Mouse (Mus musculus) natural killer cell, adult 2 months (primary cell): ENCODE measurements at regions not wholly inside any gene's neighbourhood (a gene's known extent, or its start where the extent isn't known, plus 50 kb on each side); places are given as distances from the start of the nearest gene placed in this dataset.
"Not testable (repeated sequence)": the region's sequence is repeated elsewhere in the genome, so short reads cannot be mapped to it uniquely, and the experiment has no call there.

Experiments used
- DNase-seq, 2 experiments: peaks; one replicate each; pipeline ENCODE4 v3.0.0; 2022; ENCODE audit warnings: low spot score in 2 of 2

DNA sequence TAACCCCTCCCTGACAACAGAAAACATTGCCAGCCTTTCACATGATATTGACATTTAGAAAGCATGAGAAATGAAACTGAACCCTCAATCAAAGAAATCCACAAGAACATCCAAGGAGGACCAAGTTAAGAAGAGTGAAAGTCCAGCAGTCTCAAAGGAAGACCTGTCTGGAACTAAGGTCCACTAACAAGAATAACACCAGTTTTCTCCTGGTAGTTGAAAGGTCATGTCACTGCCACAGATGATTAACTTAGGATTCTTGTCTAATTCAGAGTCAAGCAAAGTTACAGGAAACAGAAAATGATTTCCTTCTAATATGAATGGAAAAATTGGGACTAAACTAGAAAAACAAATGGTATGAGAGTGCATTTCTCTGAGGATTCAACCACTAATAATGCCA lies 790.7 kb downstream of the Cypt12 start:
- DNase-seq, result no peak

DNA sequence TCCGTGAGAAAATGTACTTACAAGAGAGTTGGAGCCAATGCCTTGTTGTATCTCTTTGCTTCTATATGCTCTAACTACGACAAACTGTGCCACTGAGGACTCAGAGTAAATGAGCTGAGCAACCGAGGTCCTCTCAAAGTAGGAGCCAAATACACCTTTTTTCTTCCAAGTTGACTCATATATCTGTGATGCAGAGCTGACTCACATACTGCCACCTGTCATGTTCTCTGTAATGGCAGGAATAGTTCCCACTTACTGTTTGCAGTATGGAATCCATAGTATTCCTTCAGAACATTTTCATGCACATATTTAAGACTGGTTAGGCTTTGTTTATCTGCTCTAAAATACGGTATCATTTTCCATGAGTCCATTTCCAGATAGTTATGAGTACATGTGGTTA lies 792.1 kb downstream of the Cypt12 start:
- DNase-seq, result no peak

DNA sequence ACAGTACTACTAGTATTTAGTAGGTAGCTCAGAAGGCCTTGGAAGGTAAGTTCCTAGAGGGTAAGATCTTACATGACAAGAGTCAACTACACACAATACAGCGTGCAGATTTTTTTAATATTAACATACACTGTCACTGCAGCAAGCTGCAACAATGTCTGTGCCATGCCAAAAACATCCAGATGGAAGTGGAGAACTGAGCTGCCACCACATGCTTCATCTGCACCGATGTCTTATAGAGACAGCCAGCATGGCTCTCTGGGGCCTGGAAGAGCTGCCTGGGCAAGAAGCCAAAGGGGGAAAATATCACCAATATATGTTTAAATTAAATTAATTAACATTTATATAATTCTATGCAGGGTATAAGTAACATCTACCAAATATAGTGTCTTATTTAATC lies 795.3 kb downstream of the Cypt12 start:
- no peak for DNase-seq

DNA sequence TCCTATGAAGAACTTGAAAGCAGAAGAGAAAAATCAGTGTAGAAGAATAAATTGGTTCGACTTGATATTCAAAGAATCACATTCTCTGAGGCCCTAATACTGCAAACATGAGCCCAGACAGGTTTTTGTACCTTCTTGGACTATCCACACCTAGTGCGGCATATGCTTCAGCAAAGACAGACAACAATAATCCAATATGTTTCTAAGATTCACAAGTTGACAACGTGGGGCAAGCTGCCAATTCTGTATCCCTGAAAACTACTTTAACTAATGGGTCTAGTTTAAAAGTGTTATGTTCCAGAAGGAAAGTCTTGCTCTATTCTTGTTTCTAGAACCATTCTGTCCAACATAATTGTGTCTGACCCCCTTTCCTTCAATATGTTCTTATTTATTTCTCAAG lies 796.0 kb downstream of the Cypt12 start:
- no peak for DNase-seq

DNA sequence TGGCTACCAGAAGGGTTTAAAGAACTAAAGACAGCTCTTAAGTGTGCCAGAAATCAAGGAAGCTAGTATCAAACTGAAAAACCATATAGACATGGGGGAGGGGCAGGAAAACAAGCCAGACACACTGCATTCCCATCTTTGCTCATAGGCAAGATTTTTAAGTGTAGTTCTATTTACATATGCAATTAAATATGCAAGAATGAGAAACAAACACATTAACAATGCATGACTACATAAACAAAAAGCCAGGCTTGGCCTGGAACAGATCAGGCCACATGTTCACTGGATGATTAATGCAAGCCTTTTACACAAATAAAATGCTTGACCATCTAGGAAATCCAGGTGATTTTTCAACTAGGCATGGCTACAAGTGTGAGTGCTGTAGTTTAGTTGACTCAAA lies 798.0 kb downstream of the Cypt12 start:
- DNase-seq, result no peak

DNA sequence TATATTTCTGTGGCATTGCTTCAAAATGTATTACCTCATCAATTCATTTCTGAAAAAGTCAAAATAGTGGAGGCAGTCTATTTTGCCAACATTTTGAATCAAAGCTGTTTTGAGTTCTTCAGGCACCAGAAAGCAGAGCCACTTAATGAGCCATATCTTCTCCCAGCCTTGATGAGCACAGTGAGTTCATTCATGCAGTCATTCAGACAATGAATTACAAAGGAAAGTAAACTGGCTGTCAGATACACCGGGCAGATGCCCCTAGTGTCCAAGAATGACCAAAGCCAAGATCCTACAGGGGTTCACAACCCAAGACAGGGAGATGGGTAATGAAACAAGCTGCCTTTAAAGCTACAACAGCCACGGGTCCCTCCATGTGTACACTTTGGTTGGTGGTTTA lies 798.7 kb downstream of the Cypt12 start:
- no peak for DNase-seq

DNA sequence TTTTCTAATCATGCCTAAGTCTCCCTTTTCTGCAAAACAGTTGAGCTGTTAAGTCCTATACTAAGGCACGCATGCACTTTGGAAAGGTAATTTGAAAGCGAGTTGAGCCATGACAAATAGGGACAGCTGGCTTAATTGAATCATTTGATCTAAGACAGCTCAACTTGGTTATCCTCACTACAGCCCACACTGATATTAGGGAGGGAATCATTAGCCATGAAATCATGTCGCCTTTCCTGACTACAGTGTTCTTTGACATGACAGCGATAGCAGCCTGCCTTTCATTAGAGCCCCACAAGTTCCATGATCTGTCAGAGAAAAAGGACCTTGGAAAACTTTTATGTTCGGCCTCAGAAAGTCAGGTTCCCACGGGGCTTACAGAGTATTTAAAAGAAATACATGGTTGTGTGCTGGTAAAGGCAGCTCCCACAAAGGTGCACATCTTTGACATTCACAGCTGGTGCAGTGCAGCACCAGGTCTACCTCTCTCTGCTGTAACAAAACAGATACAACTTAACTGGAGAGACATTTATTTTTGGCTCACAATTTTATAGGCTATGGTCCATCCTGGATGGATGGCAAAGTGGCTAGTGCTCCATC lies 803.5 kb downstream of the Cypt12 start:
- DNase-seq, result no peak

DNA sequence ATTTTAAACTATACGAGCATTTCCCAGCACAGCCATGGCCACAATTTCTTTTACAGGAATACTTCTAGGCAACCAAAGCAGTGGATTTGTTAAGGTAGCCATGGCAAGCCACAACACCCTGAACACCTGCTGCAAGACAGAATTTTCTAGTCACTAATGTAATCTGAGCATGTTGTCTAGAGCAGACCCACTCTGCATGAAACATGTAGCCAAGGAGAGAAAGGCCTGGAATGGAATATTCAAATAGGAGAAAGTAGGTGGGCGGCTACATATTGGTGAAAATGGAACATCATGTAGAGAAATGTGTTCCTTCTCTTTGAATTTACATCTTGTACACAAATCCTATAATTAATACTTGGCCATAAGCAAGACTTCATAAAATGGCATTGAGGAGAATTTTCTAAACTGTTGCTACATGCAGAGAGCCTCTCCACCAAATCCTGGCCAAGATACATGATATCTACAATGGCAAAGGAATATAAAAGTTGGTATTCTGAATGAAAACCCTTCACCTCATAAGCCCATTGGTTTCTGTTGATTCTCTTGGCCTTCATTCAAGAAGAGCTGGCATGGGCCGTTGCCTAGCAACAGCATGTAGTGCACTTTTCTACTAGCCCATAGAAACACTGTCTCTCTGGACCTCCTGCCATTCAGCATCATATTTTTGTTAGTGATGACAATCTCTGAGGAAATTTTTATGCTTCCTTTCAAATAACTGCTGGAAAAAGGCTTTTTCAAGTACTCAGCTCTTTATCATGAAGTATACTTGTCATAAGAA lies 816.3 kb downstream of the Cypt12 start:
- no peak for DNase-seq

DNA sequence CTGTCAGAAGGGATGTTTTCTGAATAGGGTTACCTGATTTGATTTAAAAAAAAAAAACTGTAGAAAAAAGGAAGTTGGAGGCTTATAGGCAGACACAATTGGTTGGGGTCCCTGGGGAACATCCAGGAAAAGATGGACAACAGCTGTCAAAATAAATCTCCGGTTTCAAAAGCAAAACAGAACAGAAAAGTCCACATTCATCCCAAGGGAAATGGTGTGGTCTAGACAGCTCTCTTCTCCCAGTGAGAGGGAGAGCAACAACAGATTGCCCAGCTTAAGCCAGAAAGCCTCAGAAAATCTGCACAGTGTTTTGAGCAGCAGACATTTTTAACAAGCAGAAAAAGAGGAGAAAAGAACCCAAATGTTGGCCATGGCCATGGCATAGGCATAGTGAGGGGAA lies 830.3 kb downstream of the Cypt12 start:
- no peak for DNase-seq

DNA sequence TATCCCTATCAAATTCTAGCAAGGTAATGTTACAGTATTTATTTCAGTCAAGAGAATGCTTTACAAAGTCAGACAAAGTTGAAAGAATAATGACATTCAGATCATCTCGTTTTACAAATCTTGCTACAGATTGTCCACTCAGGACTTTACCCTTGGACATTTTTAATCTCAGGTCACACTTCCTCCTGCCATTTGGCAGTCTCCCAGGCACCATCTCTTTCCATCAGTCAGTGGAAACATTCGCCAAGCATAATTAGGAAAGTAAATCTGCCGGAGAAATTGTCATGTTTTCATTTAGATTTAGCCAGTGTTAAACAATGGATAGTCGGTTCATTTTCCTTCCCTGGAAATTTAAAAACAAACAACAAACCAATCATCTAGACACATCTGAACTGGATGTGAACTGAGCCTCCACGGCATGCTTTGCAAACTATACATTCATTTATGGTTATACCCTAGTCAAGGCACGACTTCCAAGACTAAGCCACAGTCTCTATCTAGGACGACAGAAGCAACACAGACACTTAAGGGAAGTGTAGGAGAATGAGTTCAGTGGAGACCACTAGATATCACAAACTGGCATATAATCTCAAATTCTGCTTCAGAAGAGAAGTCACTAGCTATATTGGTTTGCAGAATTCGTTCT lies 839.4 kb downstream of the Cypt12 start:
- no peak for DNase-seq

DNA sequence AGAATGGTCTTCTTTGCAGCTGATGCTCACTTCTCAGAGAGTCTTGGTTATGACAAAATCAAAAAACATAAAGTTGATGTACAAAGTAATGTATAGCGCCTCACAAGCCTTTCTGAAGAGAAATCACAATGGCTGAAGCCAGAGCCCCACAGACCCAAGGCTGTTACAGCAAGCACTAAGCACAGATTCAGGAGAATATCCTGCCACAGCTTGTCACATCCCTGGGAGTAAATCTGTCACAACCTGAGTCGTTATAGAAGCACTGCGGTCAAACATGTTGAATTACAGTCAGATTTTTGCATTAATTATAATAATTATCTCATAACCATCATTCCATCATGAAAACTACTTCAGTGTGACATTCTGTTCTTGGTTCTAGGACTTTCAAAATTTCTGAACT lies 825.7 kb downstream of the 1700064H15Rik start:
- DNase-seq, result no peak

DNA sequence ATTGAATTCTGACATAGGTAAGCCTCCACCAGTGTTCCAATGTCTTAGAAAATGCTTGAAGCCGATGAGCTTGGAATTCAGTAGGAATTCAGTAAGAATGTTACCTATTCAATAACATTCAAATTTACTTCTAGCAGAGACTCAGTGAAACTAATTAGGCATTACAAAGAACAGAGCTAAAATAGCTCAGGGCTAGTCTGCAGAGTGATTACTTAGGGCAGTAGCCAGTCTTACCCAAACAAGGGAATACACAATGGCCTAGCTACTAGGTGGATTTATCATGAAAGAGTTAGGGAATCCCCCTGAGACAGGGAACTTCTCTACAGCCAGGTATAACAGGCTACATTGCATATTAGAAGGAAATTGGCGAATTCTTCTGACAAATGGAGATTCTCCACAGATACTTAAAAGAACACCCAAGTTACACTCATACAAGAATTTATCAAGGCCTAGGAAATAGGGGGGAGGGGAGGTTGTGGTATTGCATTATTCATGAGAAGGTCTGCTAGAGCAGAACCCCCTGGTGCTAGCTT lies 799.6 kb downstream of the 1700064H15Rik start:
- not testable (repeated sequence) for DNase-seq

DNA sequence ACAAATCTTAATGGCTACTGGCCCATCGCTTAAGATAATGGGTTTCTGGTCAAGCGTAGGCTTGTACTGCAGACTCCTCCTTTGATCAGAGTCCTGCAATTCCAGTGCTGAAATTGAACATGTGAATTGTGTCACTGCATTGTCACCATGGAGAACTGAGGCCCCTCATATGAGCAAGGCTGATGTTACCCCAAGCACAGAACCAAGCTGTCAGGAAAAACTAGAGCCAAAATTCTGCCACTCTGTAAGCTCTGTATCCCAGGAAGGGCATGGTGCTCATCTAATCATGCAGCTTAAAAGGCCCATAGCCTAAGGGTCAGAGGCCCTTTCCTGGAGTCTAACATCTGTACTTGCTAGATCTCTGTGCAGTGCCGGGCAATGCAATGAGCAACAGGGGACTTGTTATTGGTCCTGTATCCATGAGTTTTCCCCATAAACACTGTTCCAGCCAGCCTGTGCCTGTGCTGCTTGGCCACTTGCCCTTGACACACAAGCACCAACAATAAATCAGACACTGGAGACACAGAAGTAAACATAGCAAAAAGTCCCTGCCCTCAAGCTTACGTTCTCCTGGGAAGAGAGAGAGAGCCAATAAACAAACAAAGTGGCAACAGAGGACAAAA lies 760.2 kb downstream of the 1700064H15Rik start:
- DNase-seq, result no peak

DNA sequence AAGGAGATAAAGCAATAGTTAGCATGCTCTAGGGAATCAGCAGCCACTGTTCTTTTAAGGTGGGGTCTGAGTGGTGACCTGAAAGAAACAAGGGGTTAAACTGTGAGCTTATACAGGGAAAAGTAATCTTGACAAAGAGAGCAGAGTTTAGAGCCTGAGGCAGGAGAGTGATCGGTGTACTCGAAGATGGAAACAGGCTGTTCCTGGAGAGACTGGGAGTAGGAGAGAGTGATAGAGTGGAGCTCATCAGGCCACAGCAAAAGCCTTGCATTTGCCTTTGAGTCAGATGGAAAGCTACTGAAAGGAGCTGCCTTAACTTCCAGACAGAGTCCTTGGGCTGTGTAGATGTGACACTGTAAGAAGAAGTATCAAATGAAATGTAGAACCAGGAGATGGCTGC lies 759.7 kb downstream of the 1700064H15Rik start:
- no peak for DNase-seq

DNA sequence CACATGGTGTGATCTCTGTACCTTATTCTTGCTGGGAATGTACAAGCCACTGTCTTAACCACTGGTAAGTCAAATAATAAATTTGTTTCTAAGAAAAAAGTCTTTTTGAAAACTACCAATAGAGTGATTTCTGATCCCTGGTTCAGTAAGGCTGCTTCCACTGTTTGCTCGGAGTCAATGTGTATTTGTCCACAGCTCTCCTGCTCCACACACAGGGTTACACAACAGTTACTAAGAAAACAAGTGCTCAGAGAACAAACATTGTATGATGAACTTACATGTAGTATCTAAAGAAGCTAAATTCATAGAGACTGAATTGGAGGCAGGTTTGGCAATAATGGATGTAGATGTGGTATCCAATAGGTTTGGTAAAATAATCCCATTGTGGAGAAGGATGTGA lies 751.4 kb downstream of the 1700064H15Rik start:
- DNase-seq, result no peak

DNA sequence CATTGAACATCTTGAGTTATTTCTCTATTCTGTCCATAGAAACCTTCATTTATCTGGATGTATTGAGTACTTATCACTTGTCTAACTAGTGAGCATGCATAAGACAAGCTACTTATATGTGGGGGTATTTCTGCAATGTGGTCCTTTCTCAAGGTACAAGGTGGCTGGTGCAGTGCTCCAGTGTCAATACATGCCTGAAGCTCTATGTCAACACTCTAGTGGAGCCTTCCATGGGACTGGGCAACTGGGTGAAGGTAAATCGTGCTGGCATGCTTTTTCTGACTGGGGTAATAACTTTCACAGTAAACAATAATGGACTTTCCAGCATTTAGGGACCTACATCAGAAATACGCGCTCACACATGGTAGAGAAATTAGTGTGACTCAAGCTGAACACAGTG lies 750.9 kb downstream of the 1700064H15Rik start:
- DNase-seq, result no peak

DNA sequence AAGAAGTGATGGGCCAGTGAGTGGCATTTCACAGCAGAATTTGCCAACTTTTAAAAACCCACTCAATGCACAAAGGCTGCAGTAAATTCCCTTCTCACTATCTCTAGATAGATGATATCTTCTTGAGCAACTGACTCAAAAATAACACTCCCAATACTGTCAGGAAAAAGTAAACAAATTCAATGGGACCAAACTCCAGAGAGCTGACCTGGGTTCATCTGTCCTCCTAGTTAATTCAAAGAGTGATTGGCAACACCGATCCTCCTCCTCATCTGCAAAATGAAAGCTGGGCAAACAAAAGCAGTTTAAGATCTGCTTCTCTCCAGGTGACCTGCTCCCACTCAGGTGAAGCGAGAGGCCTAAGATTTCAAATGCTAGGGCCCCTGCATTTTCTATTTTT lies 747.3 kb downstream of the 1700064H15Rik start:
- DNase-seq, result no peak

DNA sequence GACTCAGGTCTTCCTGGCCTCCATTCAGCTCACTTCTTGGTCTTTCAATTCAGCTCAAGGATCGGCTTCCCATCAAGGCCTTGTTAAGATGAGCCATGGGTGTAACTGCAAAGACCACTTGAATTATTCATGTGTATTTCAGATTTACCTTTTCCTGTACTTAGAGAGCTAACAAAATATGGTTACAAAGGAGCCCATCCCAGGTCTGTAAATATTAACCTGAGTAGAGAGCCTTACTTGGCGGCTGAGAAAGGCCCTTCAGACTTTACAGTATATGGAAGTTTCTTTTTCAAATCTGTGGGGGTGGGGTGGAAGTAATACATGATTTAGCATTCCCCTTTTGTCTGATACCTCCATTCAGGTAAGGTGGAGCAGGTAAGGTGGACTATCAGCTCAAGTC lies 735.7 kb downstream of the 1700064H15Rik start:
- DNase-seq, result no peak

DNA sequence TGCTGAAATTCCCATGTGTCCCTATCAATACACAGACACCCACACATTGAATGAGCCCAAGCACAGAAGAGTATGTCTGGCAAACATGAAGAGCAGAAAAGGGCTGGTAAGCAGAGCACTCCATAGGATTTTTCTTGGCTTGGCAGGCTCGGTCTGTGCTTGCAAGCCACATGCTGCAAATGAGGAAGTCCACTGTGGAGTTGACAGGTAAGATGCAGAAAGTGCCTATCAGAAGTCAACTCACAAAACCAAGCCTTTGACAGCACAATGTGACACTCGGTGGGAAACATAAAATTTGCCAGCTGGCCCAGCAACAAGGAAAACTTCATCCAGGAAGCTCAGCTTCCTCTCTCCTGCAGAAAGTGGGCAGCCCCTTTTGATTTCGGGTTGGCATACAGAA lies 722.7 kb downstream of the 1700064H15Rik start:
- DNase-seq, result no peak

DNA sequence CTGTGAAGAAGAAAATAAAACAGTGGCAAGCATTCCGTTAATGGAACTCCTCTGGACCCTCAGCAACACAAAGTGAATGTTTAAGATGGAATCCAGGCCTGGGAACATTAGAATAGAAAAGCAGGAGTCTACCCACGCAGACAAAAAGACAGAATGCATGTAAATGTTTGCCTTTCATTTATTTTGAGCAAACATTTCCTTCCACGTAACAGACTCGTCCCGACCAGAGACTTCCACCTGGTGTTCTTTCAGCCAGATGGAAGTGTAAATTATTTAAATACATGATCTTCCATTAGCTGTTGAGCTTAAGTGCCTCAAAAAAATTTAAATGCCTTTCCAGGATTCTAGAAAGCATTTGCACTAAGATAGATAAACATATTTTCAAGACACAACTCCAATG lies 722.3 kb downstream of the 1700064H15Rik start:
- DNase-seq, result no peak

DNA sequence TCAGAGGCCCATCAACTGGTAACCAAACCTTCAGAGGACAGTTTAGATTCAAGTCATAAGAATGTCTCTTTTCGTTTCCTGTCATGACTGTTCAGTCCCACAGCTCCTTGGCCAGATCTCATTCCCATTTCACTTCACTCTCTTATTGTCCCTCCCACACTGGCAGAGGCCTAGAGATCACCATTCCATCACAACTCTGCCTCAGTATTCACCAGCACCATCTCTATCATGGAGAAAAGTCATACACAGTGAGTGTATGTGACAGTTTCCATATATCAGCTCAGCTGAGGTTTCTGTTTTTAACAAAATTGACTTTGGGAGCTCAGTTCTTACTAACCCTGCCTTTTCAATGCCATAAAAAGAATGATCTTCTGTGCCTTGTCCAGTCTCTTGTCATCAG lies 719.7 kb downstream of the 1700064H15Rik start:
- DNase-seq, result no peak

DNA sequence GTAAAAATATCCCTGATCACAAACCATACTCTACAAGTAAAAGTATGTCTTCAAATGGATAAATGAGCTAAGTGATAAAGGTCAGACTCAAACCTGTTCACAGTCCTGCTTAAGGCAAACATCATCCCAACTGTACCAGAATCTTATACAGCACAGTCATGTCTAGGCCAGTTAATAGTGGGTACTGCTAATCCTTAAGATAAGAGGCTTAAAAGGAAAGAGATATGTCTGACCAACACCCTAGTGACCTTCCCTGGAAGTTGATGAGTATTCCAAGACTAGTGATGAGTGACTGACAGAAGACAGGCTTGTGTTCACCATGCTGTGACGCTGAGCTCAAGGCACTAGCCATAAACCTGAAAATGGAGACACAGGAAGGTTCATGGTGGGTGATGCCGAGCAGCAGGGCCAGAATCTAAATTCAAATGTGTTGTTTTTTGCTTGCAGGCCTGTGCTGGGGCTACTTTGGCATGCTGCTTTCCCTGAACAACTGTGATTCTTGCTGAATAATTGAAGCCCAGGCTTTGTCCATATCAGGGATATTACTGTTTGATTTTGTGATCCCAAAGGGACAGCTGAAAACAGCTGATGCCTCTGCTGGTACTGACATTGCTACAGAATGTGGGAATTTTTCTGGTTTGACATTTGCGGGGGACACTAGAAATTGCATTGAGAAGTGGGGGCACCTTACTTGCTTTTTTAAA lies 699.9 kb downstream of the 1700064H15Rik start:
- no peak for DNase-seq
